Mouse (Mus musculus) kidney, adult 2 months (tissue): ENCODE data around the gene Gja8. TPM values are rescaled to one million over a fixed set of nuclear protein-coding genes. Genes with fewer than 3 reads are reported as not detected.

Experiments used
- DNase-seq: peaks from one replicate; pipeline ENCODE4 v3.0.0; 2021
- H3K27ac ChIP-seq: fragments of 200-500 bp; 2 replicates; pipeline ENCODE4 v1.5.1; 2012; ENCODE audit warnings: low read depth, low read length, control low read depth, inconsistent platforms; ENCODE audit not compliant: insufficient read depth
- H3K27me3 ChIP-seq: fragments of 200-500 bp; replicated peaks from 2 replicates; pipeline ENCODE4 v1.6.1; 2012; ENCODE audit warnings: mild to moderate bottlenecking, moderate library complexity, low read length, inconsistent platforms; ENCODE audit not compliant: control insufficient read depth, insufficient read depth
- H3K36me3 ChIP-seq: fragments of 200-500 bp; 2 replicates; pipeline ENCODE4 v1.6.1; 2012; ENCODE audit warnings: mild to moderate bottlenecking, moderate library complexity, low read length, inconsistent platforms; ENCODE audit not compliant: control insufficient read depth, insufficient read depth
- H3K4me1 ChIP-seq: fragments of 200-500 bp; 2 replicates; pipeline ENCODE4 v1.6.1; 2011; ENCODE audit warnings: low read length; ENCODE audit not compliant: control insufficient read depth, insufficient read depth
- H3K4me3 ChIP-seq: fragments of 200-500 bp; 2 replicates; pipeline ENCODE4 v1.5.1; 2011; ENCODE audit warnings: mild to moderate bottlenecking, low read depth, low read length, control low read depth; ENCODE audit not compliant: insufficient read depth
- CTCF ChIP-seq: fragments of 200-500 bp; conservative IDR thresholded peaks from 2 replicates; pipeline ENCODE4 v1.5.1; 2011; ENCODE audit warnings: low read depth, mild to moderate bottlenecking, control low read depth, low read length, moderate library complexity, mixed read lengths; ENCODE audit not compliant: insufficient read depth, insufficient read length
- POLR2A ChIP-seq: fragments of 200-500 bp; IDR thresholded peaks from one replicate; pipeline ENCODE4 v1.6.1; 2011; ENCODE audit warnings: low read depth, low read length, control low read depth
- WGBS: fragments of 180-500 bp; shearing (Covaris S2); methylation state at CpG from one replicate; pipeline ENCODE4 v1.1.7; 2018; 5-methylcytosine and 5-hydroxymethylcytosine counted together
- polyA plus RNA-seq: library from polyadenylated mRNA; depleted of rRNA; stranded (reverse); fragments of >200 nt; gene quantifications from 2 replicates; pipeline ENCODE4 v1.2.3, GENCODE M21; 2012

The Gja8 gene
- polyA plus RNA-seq, 1 experiment, result not detected

- H3K36me3 ChIP-seq, result no peaks in the 10 kb centered on the region
- DNase-seq, result peak; percentile 79
- H3K27me3 ChIP-seq, result no peaks in the 10 kb centered on the region
- H3K27ac ChIP-seq, result no peak overlapping the region
- H3K4me3 ChIP-seq, result no peak overlapping the region
- no peaks in the 10 kb centered on the region for H3K4me1 ChIP-seq
- peak; percentile 98 for TF ChIP-seq CTCF
- TF ChIP-seq POLR2A, result no peak
- WGBS, result 13% methylated on average over 11 of the region's 11 CpGs
Observed at GRCm38 (mm10) chr3:96938738-96939137, 12.9 kb upstream of the Gja8 start.

GRCm38 (mm10) chr3:96937606-96938005 is 11.8 kb upstream of the Gja8 start:
- DNase-seq, result no peak
- H3K4me1 ChIP-seq, result no peaks in the 10 kb centered on the region
- no peaks in the 10 kb centered on the region for H3K36me3 ChIP-seq
- 38% methylated on average over 5 of the region's 5 CpGs for WGBS
- H3K27ac ChIP-seq, result no peak overlapping the region
- no peaks in the 10 kb centered on the region for H3K27me3 ChIP-seq
- no peak overlapping the region for H3K4me3 ChIP-seq
- TF ChIP-seq CTCF (no peak), POLR2A (no peak)

GRCm38 (mm10) chr3:96936241-96936640 is 10.4 kb upstream of the Gja8 start:
- H3K27me3 ChIP-seq, result no peaks in the 10 kb centered on the region
- no peak overlapping the region for H3K27ac ChIP-seq
- TF ChIP-seq CTCF, result peak; percentile 40; the same call in 1 of the 2 replicates
- no peak for TF ChIP-seq POLR2A
- no peak overlapping the region for H3K4me3 ChIP-seq
- WGBS, result 8% methylated on average over 6 of the region's 6 CpGs
- DNase-seq, result peak; percentile 33
- H3K4me1 ChIP-seq, result no peaks in the 10 kb centered on the region
- H3K36me3 ChIP-seq, result no peaks in the 10 kb centered on the region

GRCm38 (mm10) chr3:96931261-96931681 is 5.5 kb upstream of the Gja8 start:
- no peaks in the 10 kb centered on the region for H3K4me1 ChIP-seq
- no peaks in the 10 kb centered on the region for H3K36me3 ChIP-seq
- no peaks in the 10 kb centered on the region for H3K27me3 ChIP-seq
- 30% methylated on average over 5 of the region's 5 CpGs for WGBS
- no peak overlapping the region for H3K27ac ChIP-seq
- TF ChIP-seq CTCF (no peak), POLR2A (no peak)
- no peak for DNase-seq
- no peak overlapping the region for H3K4me3 ChIP-seq

GRCm38 (mm10) chr3:96924631-96925030 is 1.2 kb downstream of the Gja8 start:
- WGBS, result 67% methylated on average over 4 of the region's 4 CpGs
- H3K27ac ChIP-seq, result no peak overlapping the region
- DNase-seq, result no peak

GRCm38 (mm10) chr3:96920991-96921390 is 4.8 kb downstream of the Gja8 start:
- 31% methylated on average over 7 of the region's 7 CpGs for WGBS
- TF ChIP-seq CTCF, result no peak
- TF ChIP-seq POLR2A, result no peak
- Histone ChIP-seq H3K27ac (no peak overlapping the region), H3K27me3 (no peaks in the 10 kb centered on the region), H3K36me3 (no peaks in the 10 kb centered on the region), H3K4me3 (no peak overlapping the region), H3K4me1 (no peaks in the 10 kb centered on the region)
- no peak for DNase-seq

More at GRCm38 (mm10) chr3:96924631-96925030, 1.2 kb downstream of the Gja8 start:
- Histone ChIP-seq H3K36me3 (no peaks in the 10 kb centered on the region), H3K4me3 (no peak overlapping the region), H3K27me3 (no peaks in the 10 kb centered on the region), H3K4me1 (no peaks in the 10 kb centered on the region)
- TF ChIP-seq POLR2A, result no peak
- no peak for TF ChIP-seq CTCF

- no peak for TF ChIP-seq POLR2A
- H3K27me3 ChIP-seq, result no peaks in the 10 kb centered on the region
- peaks cover 2% of the 10 kb centered on the region; the same call in 1 of the 2 replicates for H3K4me1 ChIP-seq
- 36% methylated on average over 9 of the region's 9 CpGs for WGBS
- H3K27ac ChIP-seq, result no peak overlapping the region
- DNase-seq, result no peak
- no peaks in the 10 kb centered on the region for H3K36me3 ChIP-seq
- H3K4me3 ChIP-seq, result peak overlapping the region; percentile 81
Observed at GRCm38 (mm10) chr3:96905592-96905991, 20.2 kb downstream of the Gja8 start.

GRCm38 (mm10) chr3:96904851-96905541 is 20.8 kb downstream of the Gja8 start, which contains the start of gene Gpr89:
Gpr89 (minus strand) TSS chr3:96905346.
- Histone ChIP-seq H3K27me3 (no peaks in the 10 kb centered on the region), H3K4me3 (peak within 1 kb of the TSS; percentile 81), H3K4me1 (peaks cover 2% of the 10 kb centered on the region; the same call in 1 of the 2 replicates), H3K36me3 (no peaks in the 10 kb centered on the region), H3K27ac (no peak within 1 kb of the TSS)
- WGBS, result under 1% methylated on average over 40 of the region's 40 CpGs
- DNase-seq, result peak; percentile 97
- TF ChIP-seq POLR2A (peak; percentile 62), CTCF (no peak)
